9 mouse cellular contexts compared by ENCODE assay signal in the genomic region with DNA sequence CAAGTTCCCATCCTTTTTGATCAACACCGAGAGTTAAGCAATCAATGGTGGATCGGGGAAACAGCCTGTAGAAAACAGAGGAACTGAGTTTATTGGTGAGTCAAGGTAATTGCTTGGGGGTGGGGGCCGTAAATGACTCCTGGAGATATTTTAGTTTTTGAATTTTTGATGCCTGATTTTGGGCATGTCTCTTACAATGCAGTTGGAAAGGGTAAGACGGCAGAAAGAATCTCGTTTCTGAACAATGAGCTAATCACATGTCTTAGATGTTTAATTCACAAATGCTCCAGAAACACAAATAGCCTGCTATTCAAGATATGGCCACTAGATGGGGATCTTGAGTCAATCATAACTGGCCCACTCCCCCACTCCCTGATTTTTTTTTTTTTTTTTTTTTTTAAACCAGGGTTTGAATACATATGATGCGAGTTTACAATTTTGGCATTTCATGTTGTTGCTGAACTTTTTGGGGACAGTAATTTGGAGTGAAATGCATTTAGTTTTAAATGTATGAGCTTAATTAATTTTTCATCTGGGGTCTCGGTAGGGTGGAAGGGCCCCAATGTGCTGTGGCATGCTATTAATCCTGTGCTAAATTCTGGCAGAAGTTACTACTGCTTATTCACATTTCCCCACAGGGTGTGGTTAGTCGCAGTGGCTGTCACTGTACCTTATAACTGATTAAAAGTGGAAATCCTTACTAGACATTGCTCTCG. TPM values are rescaled to one million over a fixed set of nuclear protein-coding genes. Genes with fewer than 3 reads are reported as not detected.
DNase-seq lines count a peak whose midpoint lies in the region; ATAC-seq lines count a peak whose summit lies in the region.
"Had no signal": no experiment of that assay in that cellular context is flagged by ENCODE, and none has a peak within 500 bp of the region (broad histone marks: within the 10 kb centered on the region; RNA-seq: fewer than 3 reads in every experiment).

No protein-coding gene starts in this region.

- no peaks in the 10 kb centered on the region for H3K27me3 ChIP-seq in midbrain, embryonic 14.5 days (ENCODE audit: control insufficient read depth, insufficient read depth, low read length)

- ATAC-seq in midbrain, embryonic 14.5 days (ENCODE audit: low FRiP score, low TSS enrichment), result peak; percentile 46; the same call in 1 of the 2 replicates

- no peak overlapping the region for H3K4me3 ChIP-seq in midbrain, embryonic 14.5 days (replicated peaks; ENCODE audit: low read depth, low read length)
- H3K4me3 ChIP-seq: megakaryocyte, embryonic 14.5 days had no signal

- H3K4me2 ChIP-seq in midbrain, embryonic 14.5 days (ENCODE audit: low read length), result no peak overlapping the region

- H3K27ac ChIP-seq in midbrain, embryonic 14.5 days (replicated peaks; ENCODE audit: low read depth, low read length), result no peak overlapping the region

- peaks cover 19% of the 10 kb centered on the region; the same call in 1 of the 2 replicates for H3K4me1 ChIP-seq in midbrain, embryonic 14.5 days (ENCODE audit: control insufficient read depth, insufficient read depth, low read length)

- 35% methylated on average over 9 of the region's 9 CpGs for WGBS in midbrain, embryonic 14.5 days

- DNase-seq in kidney, adult 8-10 months, result peak; percentile 6 to 22
- DNase-seq in kidney, adult 11 months, result no peak
- DNase-seq in MN1 (ENCODE audit: low spot score), result peak; percentile 72
- DNase-seq in embryo, embryonic 11.5 days (ENCODE audit: low read depth, low spot score), result peak; percentile 46
- DNase-seq in heart, postnatal 4 days, result peak; percentile 68
- DNase-seq in layer of hippocampus, adult 9-10 months (ENCODE audit: low spot score), result peak; percentile 84
- DNase-seq in midbrain, embryonic 14.5 days, result peak; percentile 89
- no peak for DNase-seq in spleen, postnatal 4 days (ENCODE audit: low spot score in 2 of 2)

- H3K36me3 ChIP-seq in midbrain, embryonic 14.5 days (ENCODE audit: control insufficient read depth, insufficient read depth, low read length), result no peaks in the 10 kb centered on the region

- no peak overlapping the region for H3K9ac ChIP-seq in midbrain, embryonic 14.5 days (replicated peaks; ENCODE audit: low read length)

- H3K9me3 ChIP-seq in midbrain, embryonic 14.5 days (ENCODE audit: control insufficient read depth, low read length), result no peaks in the 10 kb centered on the region
- H3K9me3 ChIP-seq: megakaryocyte, embryonic 14.5 days had no signal

RNA-seq across cellular contexts. Expression of a gene that starts 32.6 kb away (rescaled TPM):
- total RNA-seq in heart, postnatal 4 days (2021), result not detected
- not detected in 2 replicates for polyA plus RNA-seq in midbrain, embryonic 14.5 days (2014; fragmentation: Nextera tagmentation; extraction: Ambion mirVana)

Comparison
In these comparisons a context has a peak if more than half of its experiments do, and no peak if none do; other contexts are left out.
1. DNase-seq: peak in kidney, adult 8-10 months (2 of 2), MN1 (single experiment), embryo, embryonic 11.5 days (single experiment), heart, postnatal 4 days (single experiment), layer of hippocampus, adult 9-10 months (single experiment) and midbrain, embryonic 14.5 days (single experiment); none in kidney, adult 11 months (single experiment) and spleen, postnatal 4 days (0 of 2).